Mouse (Mus musculus): Measurements from ENCODE around the gene Gm20388. TPM values are rescaled to one million over a fixed set of nuclear protein-coding genes. Genes with fewer than 3 reads are reported as not detected.

Gm20388 gene
- polyA plus RNA-seq, 2 experiments: 8.5 TPM; not detected in 1

DNA sequence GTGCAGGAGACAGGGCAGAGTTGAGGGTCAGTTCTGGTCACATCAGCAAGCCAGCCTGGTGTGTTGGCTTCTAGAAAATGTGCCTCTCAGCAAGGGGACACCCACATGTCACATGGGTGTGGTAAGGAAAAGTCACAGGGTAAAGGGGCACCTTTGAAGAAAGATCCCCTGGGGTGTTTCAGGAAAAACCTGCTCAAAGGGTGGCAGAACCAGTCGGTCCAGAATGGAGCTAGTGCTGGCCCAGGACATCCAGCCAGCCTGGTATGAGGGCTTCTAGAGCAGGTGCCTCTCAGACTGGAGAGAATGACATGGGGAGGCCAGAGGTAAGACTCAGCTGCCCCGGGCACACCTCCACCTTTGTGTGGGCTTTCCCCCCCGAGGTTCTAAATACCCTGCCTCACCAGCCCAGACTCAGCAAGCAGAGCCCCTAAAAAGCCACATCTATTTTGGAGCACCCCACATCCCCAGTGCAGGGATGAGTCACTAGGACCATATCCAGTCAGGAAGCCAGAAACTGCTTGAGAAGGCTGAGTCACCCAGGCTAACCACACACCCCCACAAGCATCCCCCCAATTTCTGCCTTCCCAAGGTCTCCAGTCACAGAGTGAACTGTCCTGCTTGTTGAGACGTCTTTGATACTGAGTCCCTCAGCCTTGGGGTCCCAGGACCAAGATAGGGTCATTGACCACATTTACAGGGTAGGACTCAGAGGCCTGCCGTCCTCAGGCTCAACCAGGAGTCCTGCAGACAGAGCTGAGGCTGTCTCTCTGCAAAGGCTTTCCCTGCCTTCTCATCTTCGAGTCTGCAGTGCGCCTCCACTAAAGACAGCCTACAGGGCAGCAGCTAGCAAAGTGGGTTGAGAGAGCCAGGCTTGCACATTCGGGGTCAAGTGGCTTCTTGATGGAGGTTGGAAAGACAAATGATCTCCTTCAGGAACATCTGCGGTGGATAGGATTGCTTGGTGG is 2445.3 kb downstream of the Gm20388 start:
- Histone ChIP-seq H3K4me1 (replicated peaks; ENCODE audit: control insufficient read depth in 2 of 2, insufficient read depth in 2 of 2, low read length in 1 of 2) (no peaks in the 10 kb centered on the region), H3K9ac (replicated peaks) (no peak overlapping the region), H3K27ac (no peak overlapping the region), H3K36me3 (replicated peaks; ENCODE audit: control insufficient read depth, insufficient read depth, low read depth) (no peaks in the 10 kb centered on the region), H3K9me3 (ENCODE audit: control insufficient read depth, low read length) (no peaks in the 10 kb centered on the region), H3K4me2 (ENCODE audit: low read depth) (no peak overlapping the region), H3K4me3 (ENCODE audit: insufficient read depth in 1 of 2, low read depth in 2 of 2, low read length in 2 of 2) (no peak overlapping the region), H3K27me3 (ENCODE audit: control insufficient read depth, insufficient read depth, low read length) (no peaks in the 10 kb centered on the region)
- WGBS (ENCODE audit: insufficient replicate concordance): 55% methylated on average over 9 of the region's 9 CpGs
- DNase-seq (ENCODE audit: low read depth in 3 of 3, low spot score in 3 of 3) (no peak), ATAC-seq (ENCODE audit: insufficient read depth) (no peak)
- no peak for TF ChIP-seq CTCF (IDR thresholded peaks at IDR 0.05; ENCODE audit: low read depth)
- TF ChIP-seq EP300 (IDR thresholded peaks at IDR 0.05; ENCODE audit: low read depth): no peak

DNA sequence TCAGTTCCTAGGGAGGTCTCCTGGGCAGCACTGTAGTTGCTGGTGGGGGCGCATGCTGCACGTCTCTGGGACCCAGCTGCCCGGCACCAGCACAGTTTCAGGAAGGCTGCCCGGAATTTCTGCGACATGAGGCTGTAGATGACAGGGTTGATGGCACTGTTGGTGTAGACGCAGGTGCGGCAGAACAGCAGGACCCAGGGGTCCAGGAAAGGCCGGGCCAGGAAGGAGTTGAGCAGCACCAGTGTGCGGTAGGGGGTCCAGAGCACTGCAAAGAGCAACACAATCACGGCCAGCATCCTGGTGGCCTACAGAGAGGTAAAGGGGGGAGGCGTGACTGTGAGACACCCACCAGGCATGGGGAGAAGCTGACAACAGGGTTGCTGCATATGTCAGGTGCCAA is 2446.6 kb downstream of the Gm20388 start:
- no peaks in the 10 kb centered on the region for H3K27me3 ChIP-seq (ENCODE audit: control insufficient read depth, insufficient read depth, low read length)
- no peak overlapping the region for H3K4me2 ChIP-seq (ENCODE audit: low read depth)
- no peak overlapping the region for H3K27ac ChIP-seq
- no peak for ATAC-seq (ENCODE audit: insufficient read depth)
- H3K4me1 ChIP-seq (replicated peaks; ENCODE audit: control insufficient read depth in 2 of 2, insufficient read depth in 2 of 2, low read length in 1 of 2): no peaks in the 10 kb centered on the region
- no peaks in the 10 kb centered on the region for H3K9me3 ChIP-seq (ENCODE audit: control insufficient read depth, low read length)
- H3K36me3 ChIP-seq (replicated peaks; ENCODE audit: control insufficient read depth, insufficient read depth, low read depth): no peaks in the 10 kb centered on the region
- WGBS (ENCODE audit: insufficient replicate concordance): 65% methylated on average over 11 of the region's 11 CpGs
- DNase-seq (ENCODE audit: low read depth in 3 of 3, low spot score in 3 of 3): no peak
- no peak overlapping the region for H3K9ac ChIP-seq (replicated peaks)
- no peak overlapping the region for H3K4me3 ChIP-seq (ENCODE audit: insufficient read depth in 1 of 2, low read depth in 2 of 2, low read length in 2 of 2)
- TF ChIP-seq EP300 (IDR thresholded peaks at IDR 0.05; ENCODE audit: low read depth): no peak
- no peak for TF ChIP-seq CTCF (IDR thresholded peaks at IDR 0.05; ENCODE audit: low read depth)

DNA sequence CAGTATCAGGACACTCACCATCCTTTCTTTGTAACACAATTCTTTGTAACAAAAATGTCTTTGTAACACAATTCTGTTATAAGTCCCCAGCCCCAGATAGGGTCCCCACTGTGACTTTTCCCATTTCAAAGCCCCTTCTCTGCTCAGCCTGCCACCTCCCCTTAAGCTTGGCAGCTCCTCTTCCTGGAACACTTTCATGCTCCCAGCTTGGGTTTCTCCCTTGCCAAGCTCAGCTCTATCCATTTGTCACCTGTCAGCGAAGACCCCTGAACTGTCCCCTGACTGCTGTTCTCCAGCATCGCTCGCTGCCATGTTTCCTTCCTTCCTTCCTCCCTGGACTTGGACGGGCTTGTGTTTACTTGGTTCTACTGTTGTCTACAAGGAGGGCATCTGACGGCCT is 2447.0 kb downstream of the Gm20388 start:
- H3K9me3 ChIP-seq (ENCODE audit: control insufficient read depth, low read length): no peaks in the 10 kb centered on the region
- H3K4me1 ChIP-seq (replicated peaks; ENCODE audit: control insufficient read depth in 2 of 2, insufficient read depth in 2 of 2, low read length in 1 of 2): no peaks in the 10 kb centered on the region
- no peak overlapping the region for H3K4me3 ChIP-seq (ENCODE audit: insufficient read depth in 1 of 2, low read depth in 2 of 2, low read length in 2 of 2)
- no peak overlapping the region for H3K27ac ChIP-seq
- no peak overlapping the region for H3K4me2 ChIP-seq (ENCODE audit: low read depth)
- 35% methylated on average over 5 of the region's 5 CpGs for WGBS (ENCODE audit: insufficient replicate concordance)
- ATAC-seq (ENCODE audit: insufficient read depth): no peak
- no peak overlapping the region for H3K9ac ChIP-seq (replicated peaks)
- TF ChIP-seq EP300 (IDR thresholded peaks at IDR 0.05; ENCODE audit: low read depth): no peak
- TF ChIP-seq CTCF (IDR thresholded peaks at IDR 0.05; ENCODE audit: low read depth): no peak
- H3K36me3 ChIP-seq (replicated peaks; ENCODE audit: control insufficient read depth, insufficient read depth, low read depth): no peaks in the 10 kb centered on the region
- no peaks in the 10 kb centered on the region for H3K27me3 ChIP-seq (ENCODE audit: control insufficient read depth, insufficient read depth, low read length)
- DNase-seq (ENCODE audit: low read depth in 3 of 3, low spot score in 3 of 3): no peak

DNA sequence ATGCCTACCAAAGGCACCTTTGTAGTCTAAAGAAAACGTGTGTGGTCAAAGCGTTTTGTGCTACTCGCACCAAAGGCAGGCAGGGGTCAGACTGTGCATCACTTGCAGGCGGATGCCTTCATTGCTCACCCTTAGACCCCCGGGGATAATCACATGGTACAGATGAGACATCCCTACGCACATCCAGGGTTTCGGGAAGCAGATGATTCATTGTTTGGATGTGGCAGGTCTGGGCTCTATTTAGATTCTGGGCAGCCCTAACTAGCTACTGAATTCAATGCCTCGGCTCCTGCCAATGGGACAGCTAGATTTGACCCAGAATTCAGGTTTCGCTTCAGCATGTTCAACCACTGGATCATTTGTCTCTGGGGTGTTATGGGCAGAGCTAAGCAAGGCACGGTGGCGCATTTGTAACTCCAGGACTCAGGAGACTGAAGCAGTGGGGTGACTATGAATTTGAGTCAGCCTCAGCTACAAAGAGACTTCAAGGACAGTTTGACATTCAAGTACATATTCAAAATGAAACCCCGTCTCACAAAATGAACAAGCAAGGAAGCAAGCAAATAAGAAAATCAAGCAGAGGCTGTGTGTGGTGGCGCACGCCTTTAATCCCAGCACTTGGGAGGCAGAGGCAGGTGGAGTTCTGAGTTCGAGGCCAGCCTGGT is 2448.6 kb downstream of the Gm20388 start:
- Histone ChIP-seq H3K36me3 (replicated peaks; ENCODE audit: control insufficient read depth, insufficient read depth, low read depth) (no peaks in the 10 kb centered on the region), H3K4me2 (ENCODE audit: low read depth) (no peak overlapping the region), H3K9me3 (ENCODE audit: control insufficient read depth, low read length) (no peaks in the 10 kb centered on the region), H3K4me1 (replicated peaks; ENCODE audit: control insufficient read depth in 2 of 2, insufficient read depth in 2 of 2, low read length in 1 of 2) (no peaks in the 10 kb centered on the region), H3K4me3 (ENCODE audit: insufficient read depth in 1 of 2, low read depth in 2 of 2, low read length in 2 of 2) (no peak overlapping the region), H3K27ac (no peak overlapping the region), H3K9ac (replicated peaks) (no peak overlapping the region), H3K27me3 (ENCODE audit: control insufficient read depth, insufficient read depth, low read length) (no peaks in the 10 kb centered on the region)
- no peak for ATAC-seq (ENCODE audit: insufficient read depth)
- TF ChIP-seq EP300 (IDR thresholded peaks at IDR 0.05; ENCODE audit: low read depth) (no peak), CTCF (IDR thresholded peaks at IDR 0.05; ENCODE audit: low read depth) (no peak)
- 68% methylated on average over 15 of the region's 15 CpGs for WGBS (ENCODE audit: insufficient replicate concordance)
- no peak for DNase-seq (ENCODE audit: low read depth in 3 of 3, low spot score in 3 of 3)

Data from liver, embryonic 14.5 days (tissue).